Mouse (Mus musculus): ENCODE results near the gene Mef2b.

- TF ChIP-seq CTCF (IDR thresholded peaks at IDR 0.05; ENCODE audit: low read depth) (no peak), EP300 (IDR thresholded peaks at IDR 0.05; ENCODE audit: low read depth) (no peak)
These were observed 75.6 kb downstream of the Mef2b start for GRCm38 (mm10) chr8:70215092-70215491.
